Mouse (Mus musculus): ENCODE measurements around the gene Ceacam16. TPM values are rescaled to one million over a fixed set of nuclear protein-coding genes. Genes with fewer than 3 reads are reported as not detected.

Gene Ceacam16
- total and polyA plus RNA-seq, 3 experiments = 1.1 to 7.7 (median 3.2) TPM

DNA sequence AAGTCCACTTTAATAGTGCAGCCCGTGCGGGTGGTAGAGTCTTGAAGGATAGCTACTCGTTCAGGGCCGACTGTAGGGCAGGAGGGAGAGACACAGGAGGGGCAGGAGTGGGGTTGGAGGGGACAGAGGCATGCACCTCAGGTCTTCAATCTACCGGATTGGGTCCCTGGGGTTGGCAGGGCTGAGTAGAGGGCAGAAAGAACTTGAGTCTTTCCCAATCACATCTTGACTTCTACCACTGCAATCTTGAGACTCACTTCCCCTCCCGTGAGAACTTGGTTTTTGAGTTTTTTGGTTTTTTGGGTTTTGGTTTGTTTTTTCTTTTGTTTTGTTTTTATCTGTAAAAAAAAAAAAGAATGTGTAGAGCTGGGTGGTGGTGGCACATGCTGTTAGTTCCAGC lies 4.8 kb downstream of the Ceacam16 start:
- no peak for TF ChIP-seq RAD21 (IDR thresholded peaks at IDR 0.05; ENCODE audit: low read depth, low read length)
- TF ChIP-seq RCOR1 (conservative IDR thresholded peaks at IDR 0.05; ENCODE audit: low read depth, low read length) = no peak
- no peak for TF ChIP-seq ZMIZ1 (IDR thresholded peaks at IDR 0.05; ENCODE audit: low read depth, low read length)
- no peak for TF ChIP-seq USF2 (conservative IDR thresholded peaks at IDR 0.05; ENCODE audit: low read depth, low read length)
- no peak for TF ChIP-seq ZC3H11A (IDR thresholded peaks at IDR 0.05; ENCODE audit: low read depth, low read length)
- TF ChIP-seq SIN3A (IDR thresholded peaks at IDR 0.05; ENCODE audit: low read length) = no peak
- TF ChIP-seq NRF1 (IDR thresholded peaks at IDR 0.05; ENCODE audit: low read depth, low read length) = no peak
- TF ChIP-seq TCF12 (IDR thresholded peaks at IDR 0.05; ENCODE audit: low read depth, low read length) = no peak
- no peak for TF ChIP-seq KAT2A (IDR thresholded peaks at IDR 0.05; ENCODE audit: insufficient replicate concordance, low read length)
- TF ChIP-seq E2F4 (IDR thresholded peaks at IDR 0.05; ENCODE audit: insufficient replicate concordance, low read depth, low read length) = no peak
- TF ChIP-seq ZNF384 (IDR thresholded peaks at IDR 0.05; ENCODE audit: low read depth, low read length) = no peak
- TF ChIP-seq POLR2AphosphoS2 (IDR thresholded peaks at IDR 0.05; ENCODE audit: low read depth, low read length) = no peak
- TF ChIP-seq EP300 (IDR thresholded peaks at IDR 0.05; ENCODE audit: low read length) = no peak
- H3K9me3 ChIP-seq (replicated peaks; ENCODE audit: low read length) = no peaks in the 10 kb centered on the region
- in situ Hi-C loops (cut with MboI; ENCODE audit: low pct_ligation_motif_present, low pct_unique_long_range_greater_than_20kb, low sequenced_read_pairs) = loop anchor here (25.0 kb wide), 1 partner anchor 444 kb away; the partner anchor contains the start of genes Ckm and Klc3
- H3K79me2 ChIP-seq (replicated peaks; ENCODE audit: control insufficient read depth, extremely low read depth, insufficient read depth, poor library complexity, severe bottlenecking) = no peaks in the 10 kb centered on the region
- DNase-seq (ENCODE audit: extremely low read depth) = no peak
- no peak overlapping the region for H3K27ac ChIP-seq (ENCODE audit: insufficient read depth, low read depth)
- H3K4me2 ChIP-seq (ENCODE audit: insufficient read depth, low read depth, poor library complexity, severe bottlenecking) = no peak overlapping the region
- no peak overlapping the region for H3K9ac ChIP-seq (ENCODE audit: insufficient read depth, low read depth)
- no peaks in the 10 kb centered on the region for H3K27me3 ChIP-seq (replicated peaks)
- H3K4me3 ChIP-seq (replicated peaks in 1 of 3; ENCODE audit: low read depth in 2 of 3, low read length in 2 of 3, poor library complexity in 1 of 3) = no peak overlapping the region
- H3K4me1 ChIP-seq (ENCODE audit: control insufficient read depth in 1 of 2, insufficient read depth in 2 of 2) = peaks cover 15 to 16% of the 10 kb centered on the region in 2 experiments
- dilution Hi-C loops (cut with MboI; ENCODE audit: extremely low pct_ligation_motif_present, extremely low pct_unique_long_range_greater_than_20kb, low sequenced_read_pairs) = no loop called here
- H3K36me3 ChIP-seq (replicated peaks in 1 of 2; ENCODE audit: control insufficient read depth in 1 of 2, insufficient read depth in 1 of 2, low read length in 1 of 2) = peaks cover 2 to 70% of the 10 kb centered on the region in 2 experiments

GRCm38 (mm10) chr7:19855663-19856062 lies 5.4 kb downstream of the Ceacam16 start:
- dilution Hi-C loops (cut with MboI; ENCODE audit: extremely low pct_ligation_motif_present, extremely low pct_unique_long_range_greater_than_20kb, low sequenced_read_pairs) = no loop called here
- H3K4me2 ChIP-seq (ENCODE audit: insufficient read depth, low read depth, poor library complexity, severe bottlenecking) = no peak overlapping the region
- H3K36me3 ChIP-seq (replicated peaks in 1 of 2; ENCODE audit: control insufficient read depth in 1 of 2, insufficient read depth in 1 of 2, low read length in 1 of 2) = peaks cover 2 to 63% of the 10 kb centered on the region in 2 experiments
- TF ChIP-seq BHLHE40 (IDR thresholded peaks at IDR 0.05; ENCODE audit: low read depth, low read length) = no peak
- no peak for TF ChIP-seq ELF1 (IDR thresholded peaks at IDR 0.05; ENCODE audit: low read depth, low read length)
- no peak for TF ChIP-seq NELFE (IDR thresholded peaks at IDR 0.05; ENCODE audit: low read depth, low read length)
- TF ChIP-seq ZNF384 (IDR thresholded peaks at IDR 0.05; ENCODE audit: low read depth, low read length) = no peak
- TF ChIP-seq POLR2AphosphoS2 (IDR thresholded peaks at IDR 0.05; ENCODE audit: low read depth, low read length) = no peak
- no peak for TF ChIP-seq CHD1 (IDR thresholded peaks at IDR 0.05; ENCODE audit: low read depth, low read length)
- no peak for TF ChIP-seq MEF2A (IDR thresholded peaks at IDR 0.05; ENCODE audit: borderline replicate concordance, low read depth, low read length)
- no peak for TF ChIP-seq MAZ (IDR thresholded peaks at IDR 0.05; ENCODE audit: low read depth, low read length)
- no peak for TF ChIP-seq ETS1 (conservative IDR thresholded peaks at IDR 0.05; ENCODE audit: low read depth, low read length)
- no peak for TF ChIP-seq USF2 (conservative IDR thresholded peaks at IDR 0.05; ENCODE audit: low read depth, low read length)
- TF ChIP-seq ZC3H11A (IDR thresholded peaks at IDR 0.05; ENCODE audit: low read depth, low read length) = no peak
- no peak for TF ChIP-seq KAT2A (IDR thresholded peaks at IDR 0.05; ENCODE audit: insufficient replicate concordance, low read length)
- TF ChIP-seq JUN (IDR thresholded peaks at IDR 0.05; ENCODE audit: insufficient read depth, low read depth, low read length) = no peak
- TF ChIP-seq TBP (conservative IDR thresholded peaks at IDR 0.05; ENCODE audit: low read depth, low read length) = no peak
- no peak for TF ChIP-seq MAX (IDR thresholded peaks at IDR 0.05; ENCODE audit: low read length)
- H3K4me1 ChIP-seq (ENCODE audit: control insufficient read depth in 1 of 2, insufficient read depth in 2 of 2) = peaks cover 15 to 16% of the 10 kb centered on the region in 2 experiments
- no peak for DNase-seq (ENCODE audit: extremely low read depth)
- no peaks in the 10 kb centered on the region for H3K9me3 ChIP-seq (replicated peaks; ENCODE audit: low read length)
- in situ Hi-C loops (cut with MboI; ENCODE audit: low pct_ligation_motif_present, low pct_unique_long_range_greater_than_20kb, low sequenced_read_pairs) = loop anchor here (25.0 kb wide), 1 partner anchor 443 kb away; the partner anchor contains the start of genes Ckm and Klc3
- H3K27ac ChIP-seq (ENCODE audit: insufficient read depth, low read depth) = no peak overlapping the region; the same call in 1 of the 2 replicates
- no peaks in the 10 kb centered on the region for H3K79me2 ChIP-seq (replicated peaks; ENCODE audit: control insufficient read depth, extremely low read depth, insufficient read depth, poor library complexity, severe bottlenecking)
- H3K27me3 ChIP-seq (replicated peaks) = no peaks in the 10 kb centered on the region
- H3K4me3 ChIP-seq (replicated peaks in 1 of 3; ENCODE audit: low read depth in 2 of 3, low read length in 2 of 3, poor library complexity in 1 of 3) = no peak overlapping the region
- H3K9ac ChIP-seq (ENCODE audit: insufficient read depth, low read depth) = no peak overlapping the region
